Mouse (Mus musculus): ENCODE measurements around the gene Ccdc121. TPM values are rescaled to one million over a fixed set of nuclear protein-coding genes. Genes with fewer than 3 reads are reported as not detected.

Ccdc121 gene
- not detected in 4 replicates for total RNA-seq (2023)

GRCm38 (mm10) chr1:181511307-181511706 is at the start of gene Ccdc121:
TSS of gene Ccdc121 (minus strand) at chr1:181511451.

Other genes with a start within 250 kb of the Ccdc121 start
- gene Cnih3, start 158.8 kb downstream of the Ccdc121 start, total RNA-seq (2023), result not detected in 4 replicates
- gene Dnah14, start 65.1 kb upstream of the Ccdc121 start, total RNA-seq (2023), result not detected in 4 replicates

Data from B cell, adult 62 days (primary cell).